Mouse (Mus musculus): ENCODE measurements around the gene Kpna1. TPM values are rescaled to one million over a fixed set of nuclear protein-coding genes. Genes with fewer than 3 reads are reported as not detected.
A peak's percentile ranks its signal among the peaks of the same experiment; 100 is the strongest.

Kpna1 gene
- polyA plus RNA-seq, 1 experiment from 2014 or later: 85.5 TPM

DNA sequence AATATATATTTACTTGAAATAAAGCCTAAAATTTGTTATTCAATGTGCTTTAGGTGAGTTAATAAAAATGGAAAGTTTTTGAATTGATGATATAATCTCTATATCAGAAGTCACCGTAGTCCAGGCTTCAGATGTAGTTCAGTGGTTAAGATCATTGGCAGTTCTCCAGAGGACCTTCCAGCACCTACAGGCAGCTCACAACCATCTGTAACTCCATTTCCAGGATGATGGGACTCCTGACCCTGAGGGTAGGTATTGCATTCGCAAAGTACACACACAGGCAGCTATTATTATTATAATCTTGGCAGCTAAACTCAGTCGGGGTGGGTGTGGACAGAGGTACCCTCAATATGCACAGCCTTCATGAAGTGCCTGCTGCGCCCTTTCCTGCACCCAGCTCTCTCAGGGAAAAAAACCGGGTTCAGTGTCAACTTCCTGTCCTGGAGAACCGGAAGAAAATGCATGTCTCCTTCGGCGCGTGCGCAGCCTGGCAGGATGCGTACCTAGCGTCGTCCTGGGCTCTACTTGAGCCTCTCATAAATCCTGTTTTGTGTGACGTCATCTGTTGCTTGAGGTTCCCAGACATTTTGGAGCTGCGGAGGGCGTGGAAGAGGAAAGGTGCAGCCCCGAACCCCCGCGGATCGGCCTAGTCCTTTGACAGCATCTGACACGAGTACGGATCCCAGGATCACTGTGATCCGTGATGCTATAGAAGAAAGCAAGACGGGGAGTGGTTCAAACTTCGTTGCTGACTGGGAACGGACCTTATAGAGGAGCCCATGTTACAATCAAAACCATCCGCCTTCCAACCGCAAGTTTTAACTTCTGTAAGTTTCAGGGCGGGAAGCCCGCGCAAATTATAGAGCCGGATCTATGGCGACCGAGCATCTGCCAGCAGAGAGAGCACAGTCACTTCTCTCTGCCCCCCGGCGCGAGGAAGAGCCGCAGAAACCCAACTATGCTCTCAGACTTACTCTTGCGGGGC is 62.4 kb downstream of the Kpna1 start, which contains the start of gene Wdr5b:
Wdr5b (plus strand) TSS at position 551 of the 985 bp plus-strand sequence.
- H3K4me2 ChIP-seq (ENCODE audit: low read length): peak within 1 kb of the TSS; percentile 72
- H3K27ac ChIP-seq (ENCODE audit: low read length): peak within 1 kb of the TSS; percentile 69
- 2% methylated on average over 39 of the region's 39 CpGs for WGBS
- peaks cover 16% of the 10 kb centered on the region for H3K4me1 ChIP-seq (replicated peaks; ENCODE audit: control insufficient read depth, insufficient read depth, low read length)
- H3K4me3 ChIP-seq (replicated peaks; ENCODE audit: low read length): peak within 1 kb of the TSS; percentile 66
- peak within 1 kb of the TSS; percentile 67 for H3K9ac ChIP-seq (replicated peaks; ENCODE audit: low read depth, low read length)
- H3K27me3 ChIP-seq (replicated peaks; ENCODE audit: control insufficient read depth, insufficient read depth, low read length): no peaks in the 10 kb centered on the region
- H3K36me3 ChIP-seq (ENCODE audit: control insufficient read depth, insufficient read depth): peaks cover 2% of the 10 kb centered on the region; the same call in 1 of the 2 replicates
- ATAC-seq: peak; percentile 99
- no peaks in the 10 kb centered on the region for H3K9me3 ChIP-seq (ENCODE audit: control insufficient read depth, low read length)

DNA sequence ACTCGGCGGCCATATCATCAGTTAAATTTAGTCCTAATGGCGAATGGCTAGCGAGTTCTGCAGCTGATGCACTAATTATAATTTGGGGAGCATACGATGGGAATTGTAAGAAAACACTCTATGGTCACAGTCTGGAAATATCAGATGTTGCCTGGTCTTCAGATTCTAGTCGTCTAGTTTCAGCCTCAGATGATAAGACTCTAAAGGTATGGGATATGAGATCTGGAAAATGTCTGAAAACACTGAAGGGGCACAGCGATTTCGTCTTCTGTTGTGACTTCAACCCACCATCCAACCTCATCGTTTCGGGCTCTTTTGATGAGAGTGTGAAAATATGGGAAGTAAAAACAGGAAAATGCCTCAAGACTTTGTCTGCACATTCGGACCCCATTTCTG is 63.1 kb downstream of the Kpna1 start:
- Histone ChIP-seq H3K9me3 (ENCODE audit: control insufficient read depth, low read length) (no peaks in the 10 kb centered on the region), H3K27me3 (replicated peaks; ENCODE audit: control insufficient read depth, insufficient read depth, low read length) (no peaks in the 10 kb centered on the region), H3K4me3 (replicated peaks; ENCODE audit: low read length) (peak overlapping the region; percentile 66), H3K4me2 (ENCODE audit: low read length) (peak overlapping the region; percentile 72), H3K27ac (ENCODE audit: low read length) (peak overlapping the region; percentile 69), H3K9ac (replicated peaks; ENCODE audit: low read depth, low read length) (peak overlapping the region; percentile 67), H3K36me3 (ENCODE audit: control insufficient read depth, insufficient read depth) (peaks cover 2% of the 10 kb centered on the region; the same call in 1 of the 2 replicates), H3K4me1 (replicated peaks; ENCODE audit: control insufficient read depth, insufficient read depth, low read length) (peaks cover 16% of the 10 kb centered on the region)
- ATAC-seq: no peak
- 29% methylated on average over 11 of the region's 11 CpGs for WGBS

DNA sequence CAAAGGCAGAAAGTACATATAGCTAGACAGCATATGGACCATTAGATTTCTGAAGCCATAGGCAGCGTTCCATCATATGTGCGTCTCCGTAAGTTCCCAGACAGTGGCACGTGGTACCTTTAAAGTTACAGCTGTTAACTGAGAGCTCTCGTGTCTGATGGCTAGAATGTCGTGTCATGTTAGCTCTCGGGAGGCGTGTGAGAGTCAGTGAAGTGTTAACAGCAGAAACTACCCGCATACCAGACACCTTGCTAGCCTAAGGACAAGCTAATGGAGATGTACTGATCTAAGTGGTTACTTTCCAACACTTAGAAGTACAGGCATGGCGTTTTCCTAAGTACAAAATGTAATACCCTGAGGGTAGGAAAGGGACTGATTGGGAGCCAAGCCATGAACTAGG is 64.5 kb downstream of the Kpna1 start:
- no peaks in the 10 kb centered on the region for H3K27me3 ChIP-seq (replicated peaks; ENCODE audit: control insufficient read depth, insufficient read depth, low read length)
- H3K36me3 ChIP-seq (ENCODE audit: control insufficient read depth, insufficient read depth): peaks cover 7% of the 10 kb centered on the region
- peaks cover 16% of the 10 kb centered on the region for H3K4me1 ChIP-seq (replicated peaks; ENCODE audit: control insufficient read depth, insufficient read depth, low read length)
- H3K4me3 ChIP-seq (replicated peaks; ENCODE audit: low read length): no peak overlapping the region
- no peak overlapping the region for H3K9ac ChIP-seq (replicated peaks; ENCODE audit: low read depth, low read length)
- no peak overlapping the region for H3K27ac ChIP-seq (ENCODE audit: low read length)
- no peaks in the 10 kb centered on the region for H3K9me3 ChIP-seq (ENCODE audit: control insufficient read depth, low read length)
- WGBS: 89% methylated on average over 10 of the region's 10 CpGs
- no peak overlapping the region for H3K4me2 ChIP-seq (ENCODE audit: low read length)
- ATAC-seq: no peak

DNA sequence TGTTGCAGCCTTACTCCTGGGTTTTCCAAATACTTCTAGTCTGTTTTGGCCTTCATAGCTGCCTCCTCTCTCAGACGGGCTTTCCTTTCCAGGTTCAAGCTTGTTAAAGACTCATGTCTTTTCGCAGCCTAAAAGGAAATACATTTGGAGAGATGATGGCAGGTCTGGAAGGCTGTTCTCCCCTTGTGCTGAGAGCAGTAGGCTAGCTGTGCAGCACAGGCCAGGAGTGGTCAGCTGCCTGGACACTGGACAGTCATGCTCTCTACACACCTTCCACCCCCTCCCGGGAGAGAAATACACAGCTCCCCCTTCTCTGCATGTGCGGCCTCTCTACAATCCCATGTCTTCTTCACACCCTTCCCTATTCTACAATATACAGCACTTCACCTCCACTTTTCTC is 65.4 kb downstream of the Kpna1 start:
- no peak overlapping the region for H3K27ac ChIP-seq (ENCODE audit: low read length)
- WGBS: 89% methylated on average over 4 of the region's 4 CpGs
- no peak overlapping the region for H3K9ac ChIP-seq (replicated peaks; ENCODE audit: low read depth, low read length)
- H3K4me2 ChIP-seq (ENCODE audit: low read length): no peak overlapping the region
- H3K27me3 ChIP-seq (replicated peaks; ENCODE audit: control insufficient read depth, insufficient read depth, low read length): no peaks in the 10 kb centered on the region
- no peak overlapping the region for H3K4me3 ChIP-seq (replicated peaks; ENCODE audit: low read length)
- no peaks in the 10 kb centered on the region for H3K9me3 ChIP-seq (ENCODE audit: control insufficient read depth, low read length)
- H3K4me1 ChIP-seq (replicated peaks; ENCODE audit: control insufficient read depth, insufficient read depth, low read length): peaks cover 16% of the 10 kb centered on the region
- H3K36me3 ChIP-seq (ENCODE audit: control insufficient read depth, insufficient read depth): peaks cover 9% of the 10 kb centered on the region
- no peak for ATAC-seq

DNA sequence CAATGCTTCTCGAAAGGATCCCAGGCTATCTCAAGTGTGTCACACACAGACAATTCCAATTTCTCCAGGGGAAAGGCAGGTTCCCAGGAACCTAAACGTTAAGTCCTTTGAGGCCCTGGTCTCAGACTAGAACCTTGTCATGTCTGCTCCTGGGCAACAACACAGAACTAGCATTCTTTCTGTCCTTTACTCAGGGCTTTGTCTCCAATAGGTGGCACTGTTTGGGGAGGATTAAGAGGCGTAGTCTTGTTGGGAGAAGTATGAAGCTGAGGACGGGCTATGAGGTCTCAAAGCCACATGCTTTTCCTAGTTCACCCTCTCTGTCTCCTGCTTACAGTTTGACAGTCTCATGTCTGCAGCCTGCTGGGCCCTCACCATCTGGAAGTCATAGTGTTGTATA is 69.0 kb downstream of the Kpna1 start:
- no peak overlapping the region for H3K27ac ChIP-seq (ENCODE audit: low read length)
- no peak for ATAC-seq
- H3K36me3 ChIP-seq (ENCODE audit: control insufficient read depth, insufficient read depth): peaks cover 12% of the 10 kb centered on the region
- H3K9ac ChIP-seq (replicated peaks; ENCODE audit: low read depth, low read length): no peak overlapping the region
- WGBS: 88% methylated on average over 4 of the region's 4 CpGs
- no peaks in the 10 kb centered on the region for H3K27me3 ChIP-seq (replicated peaks; ENCODE audit: control insufficient read depth, insufficient read depth, low read length)
- no peak overlapping the region for H3K4me3 ChIP-seq (replicated peaks; ENCODE audit: low read length)
- H3K4me1 ChIP-seq (replicated peaks; ENCODE audit: control insufficient read depth, insufficient read depth, low read length): peaks cover 2% of the 10 kb centered on the region
- no peak overlapping the region for H3K4me2 ChIP-seq (ENCODE audit: low read length)
- H3K9me3 ChIP-seq (ENCODE audit: control insufficient read depth, low read length): no peaks in the 10 kb centered on the region

DNA sequence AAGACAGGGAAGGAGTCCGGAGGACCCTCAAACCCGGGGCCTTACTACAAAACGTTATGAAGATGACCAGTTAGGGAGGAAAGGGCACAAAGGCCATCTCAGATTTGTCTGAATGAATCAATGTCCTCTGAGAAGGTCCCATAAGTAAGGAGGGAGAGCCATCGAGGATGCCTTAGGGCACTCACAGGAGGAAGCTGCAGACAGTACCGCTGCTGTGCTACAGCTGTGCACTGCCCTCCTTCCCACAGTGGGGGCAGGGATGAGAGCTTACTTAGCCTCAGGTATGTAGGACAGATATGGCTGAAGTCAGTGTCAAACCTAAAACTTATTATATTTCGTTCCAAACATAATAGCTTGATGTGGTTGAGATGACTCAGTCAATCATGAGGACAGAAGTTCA is 72.9 kb downstream of the Kpna1 start:
- no peak overlapping the region for H3K4me2 ChIP-seq (ENCODE audit: low read length)
- no peaks in the 10 kb centered on the region for H3K9me3 ChIP-seq (ENCODE audit: control insufficient read depth, low read length)
- no peak overlapping the region for H3K9ac ChIP-seq (replicated peaks; ENCODE audit: low read depth, low read length)
- H3K4me1 ChIP-seq (replicated peaks; ENCODE audit: control insufficient read depth, insufficient read depth, low read length): no peaks in the 10 kb centered on the region
- H3K36me3 ChIP-seq (ENCODE audit: control insufficient read depth, insufficient read depth): peaks cover 10% of the 10 kb centered on the region; the same call in 1 of the 2 replicates
- no peak for ATAC-seq
- no peak overlapping the region for H3K4me3 ChIP-seq (replicated peaks; ENCODE audit: low read length)
- H3K27me3 ChIP-seq (replicated peaks; ENCODE audit: control insufficient read depth, insufficient read depth, low read length): no peaks in the 10 kb centered on the region
- no peak overlapping the region for H3K27ac ChIP-seq (ENCODE audit: low read length)
- WGBS: 98% methylated on average over 6 of the region's 6 CpGs

DNA sequence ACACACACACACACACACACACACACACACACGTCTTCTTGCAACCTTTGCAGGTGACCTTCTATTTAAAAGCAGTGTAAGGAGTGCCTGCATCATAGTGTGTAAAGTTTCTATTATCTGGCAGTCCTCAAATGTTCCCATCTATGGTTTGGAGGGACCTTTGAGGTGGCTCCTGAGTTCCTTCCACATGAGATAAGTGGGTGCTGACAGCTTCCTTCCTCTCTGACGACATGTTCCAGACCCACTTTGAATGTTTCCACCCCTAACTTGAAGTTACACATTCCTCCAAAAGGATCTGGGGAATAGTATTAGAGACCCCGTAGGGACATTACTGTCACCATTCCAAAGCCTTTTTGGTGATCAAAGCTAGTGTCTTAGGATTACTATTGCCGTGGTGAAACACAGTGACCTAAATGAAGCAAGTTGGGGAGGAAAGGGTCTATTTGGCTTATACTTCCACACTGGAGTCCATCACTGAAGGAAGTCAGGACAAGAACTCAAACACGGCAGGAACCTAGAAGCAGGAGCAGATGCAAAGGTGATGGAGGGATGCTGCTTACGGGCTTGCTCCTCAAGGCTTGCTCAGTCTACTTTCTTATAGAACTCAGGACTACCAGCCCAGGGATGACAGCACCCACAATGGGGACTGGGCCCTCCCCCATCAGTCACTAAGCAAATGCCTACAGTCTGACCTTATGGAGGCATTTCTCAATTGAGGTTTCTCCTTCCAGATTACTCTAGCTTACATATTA is 75.2 kb downstream of the Kpna1 start:
- Histone ChIP-seq H3K27ac (ENCODE audit: low read length) (no peak overlapping the region), H3K4me2 (ENCODE audit: low read length) (no peak overlapping the region), H3K36me3 (ENCODE audit: control insufficient read depth, insufficient read depth) (0 out of 2 replicates have a peak, but pooled peaks cover 4% of the 10 kb centered on the region), H3K4me1 (replicated peaks; ENCODE audit: control insufficient read depth, insufficient read depth, low read length) (no peaks in the 10 kb centered on the region), H3K9ac (replicated peaks; ENCODE audit: low read depth, low read length) (no peak overlapping the region), H3K4me3 (replicated peaks; ENCODE audit: low read length) (no peak overlapping the region), H3K9me3 (ENCODE audit: control insufficient read depth, low read length) (no peaks in the 10 kb centered on the region), H3K27me3 (replicated peaks; ENCODE audit: control insufficient read depth, insufficient read depth, low read length) (no peaks in the 10 kb centered on the region)
- no peak for ATAC-seq
- 97% methylated on average over 6 of the region's 6 CpGs for WGBS

DNA sequence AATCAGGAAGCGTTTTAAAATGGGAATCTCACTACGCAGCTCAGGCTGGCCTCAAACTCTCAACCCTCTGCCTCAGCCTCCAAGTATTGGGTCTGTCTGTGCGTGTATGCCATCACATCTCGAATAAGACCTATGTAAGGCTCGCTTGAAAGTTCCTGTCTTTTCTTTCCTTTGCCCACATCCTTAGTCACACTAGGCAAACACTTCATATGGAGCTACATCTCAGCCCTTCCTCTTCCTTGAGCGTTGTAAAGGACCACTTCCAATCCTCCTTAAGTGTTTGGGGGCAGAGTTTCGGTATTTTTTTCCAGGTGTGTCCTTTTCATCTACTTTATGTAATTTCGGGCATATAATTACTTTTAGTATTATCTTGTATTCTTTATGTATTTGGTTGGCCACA is 76.4 kb downstream of the Kpna1 start:
- WGBS: 95% methylated on average over 8 of the region's 8 CpGs

DNA sequence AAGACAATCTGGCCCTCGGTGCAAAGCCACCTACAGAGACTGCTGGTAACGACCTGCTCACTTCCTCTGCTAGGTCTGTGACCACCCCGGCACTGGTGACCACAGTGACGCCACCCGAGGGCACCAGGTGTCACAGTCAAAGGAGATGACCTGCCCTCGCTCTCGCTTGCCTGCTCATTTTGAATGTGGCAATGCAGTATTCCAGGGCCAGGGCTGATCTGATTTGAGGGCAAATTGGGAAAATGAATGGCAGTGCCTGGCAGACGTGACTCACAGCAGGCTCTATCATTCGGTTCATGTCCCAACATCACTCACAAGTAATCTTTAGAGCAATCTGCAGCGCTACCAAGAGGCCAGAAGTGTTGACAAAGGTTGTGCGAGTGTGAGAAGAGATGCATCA is 77.9 kb downstream of the Kpna1 start:
- H3K4me3 ChIP-seq (replicated peaks; ENCODE audit: low read length): no peak overlapping the region
- H3K9ac ChIP-seq (replicated peaks; ENCODE audit: low read depth, low read length): no peak overlapping the region
- WGBS: 85% methylated on average over 11 of the region's 11 CpGs

More for the DNA sequence above, 76.4 kb downstream of the Kpna1 start:
- H3K9ac ChIP-seq (replicated peaks; ENCODE audit: low read depth, low read length): no peak overlapping the region
- no peaks in the 10 kb centered on the region for H3K9me3 ChIP-seq (ENCODE audit: control insufficient read depth, low read length)
- no peak for ATAC-seq
- H3K36me3 ChIP-seq (ENCODE audit: control insufficient read depth, insufficient read depth): 0 out of 2 replicates have a peak, but pooled peaks cover 3% of the 10 kb centered on the region
- H3K4me1 ChIP-seq (replicated peaks; ENCODE audit: control insufficient read depth, insufficient read depth, low read length): no peaks in the 10 kb centered on the region
- H3K27me3 ChIP-seq (replicated peaks; ENCODE audit: control insufficient read depth, insufficient read depth, low read length): no peaks in the 10 kb centered on the region
- no peak overlapping the region for H3K4me3 ChIP-seq (replicated peaks; ENCODE audit: low read length)
- no peak overlapping the region for H3K4me2 ChIP-seq (ENCODE audit: low read length)
- H3K27ac ChIP-seq (ENCODE audit: low read length): no peak overlapping the region

More for the DNA sequence above, 77.9 kb downstream of the Kpna1 start:
- Histone ChIP-seq H3K4me1 (replicated peaks; ENCODE audit: control insufficient read depth, insufficient read depth, low read length) (no peaks in the 10 kb centered on the region), H3K27me3 (replicated peaks; ENCODE audit: control insufficient read depth, insufficient read depth, low read length) (no peaks in the 10 kb centered on the region), H3K36me3 (ENCODE audit: control insufficient read depth, insufficient read depth) (no peaks in the 10 kb centered on the region), H3K9me3 (ENCODE audit: control insufficient read depth, low read length) (no peaks in the 10 kb centered on the region), H3K27ac (ENCODE audit: low read length) (no peak overlapping the region), H3K4me2 (ENCODE audit: low read length) (no peak overlapping the region)
- ATAC-seq: no peak
